Mouse (Mus musculus): ENCODE data around the gene Depdc5.

Gene Depdc5

DNA sequence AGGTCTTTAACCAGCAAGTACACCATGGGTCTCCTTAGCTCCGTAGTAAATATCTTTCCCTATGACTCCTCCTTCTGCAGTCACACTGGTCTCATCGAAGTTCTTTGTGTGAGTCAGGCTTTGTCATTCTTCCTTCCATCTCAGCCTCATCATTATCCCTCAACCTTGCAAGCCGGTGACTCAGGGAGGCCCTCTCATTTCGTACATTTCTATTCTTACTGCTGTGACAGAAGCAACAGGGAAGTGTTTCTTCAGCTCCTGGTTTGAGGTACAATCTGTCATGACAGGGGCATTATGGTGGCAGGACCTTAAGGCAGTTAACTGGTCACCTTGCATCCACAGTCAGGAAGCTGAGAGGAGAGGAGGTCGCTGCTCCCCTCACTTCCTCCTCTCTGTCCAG, 139.3 kb downstream of the Depdc5 start:
- DNase-seq (ENCODE audit: low spot score), result no peak

DNA sequence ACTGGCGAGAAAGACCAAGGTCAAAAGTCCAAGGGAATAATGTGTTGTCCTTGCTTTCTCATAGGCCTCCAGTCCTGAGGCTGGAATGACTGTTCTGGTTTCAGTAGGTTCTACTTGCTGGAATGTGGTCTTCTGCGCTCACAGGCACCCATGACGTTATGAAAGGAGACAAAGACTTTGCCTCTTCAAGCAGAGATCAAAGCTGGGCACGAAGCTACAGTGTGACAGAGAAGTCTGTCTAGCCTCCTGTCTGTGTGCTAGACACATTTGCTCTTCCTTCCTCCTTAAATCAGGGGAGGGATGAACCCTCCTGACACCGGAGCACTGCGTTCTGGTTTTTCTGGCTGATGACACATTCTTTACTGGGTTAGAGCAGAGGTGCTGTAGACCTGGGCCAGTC, 140.0 kb downstream of the Depdc5 start:
- no peak for DNase-seq (ENCODE audit: low spot score)

DNA sequence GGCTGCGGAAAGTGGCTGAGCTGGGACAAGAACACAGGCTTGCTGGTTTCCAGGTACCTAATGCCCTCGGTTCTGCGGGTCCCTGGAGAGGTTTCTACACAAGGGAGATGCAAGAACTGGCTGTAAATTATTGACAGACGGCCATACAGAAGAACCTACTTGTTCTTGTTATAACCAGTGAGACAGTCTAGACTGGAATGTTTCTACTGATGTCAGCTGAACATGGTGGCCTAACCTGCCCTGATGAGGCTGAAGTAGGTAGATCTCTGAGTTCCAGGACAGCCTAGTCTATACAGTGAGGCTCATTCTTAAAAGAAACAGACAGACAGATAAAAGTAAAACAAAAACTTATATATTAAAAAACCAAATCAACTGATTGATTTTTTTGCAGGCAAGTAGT, 140.6 kb downstream of the Depdc5 start:
- no peak for DNase-seq (ENCODE audit: low spot score)

DNA sequence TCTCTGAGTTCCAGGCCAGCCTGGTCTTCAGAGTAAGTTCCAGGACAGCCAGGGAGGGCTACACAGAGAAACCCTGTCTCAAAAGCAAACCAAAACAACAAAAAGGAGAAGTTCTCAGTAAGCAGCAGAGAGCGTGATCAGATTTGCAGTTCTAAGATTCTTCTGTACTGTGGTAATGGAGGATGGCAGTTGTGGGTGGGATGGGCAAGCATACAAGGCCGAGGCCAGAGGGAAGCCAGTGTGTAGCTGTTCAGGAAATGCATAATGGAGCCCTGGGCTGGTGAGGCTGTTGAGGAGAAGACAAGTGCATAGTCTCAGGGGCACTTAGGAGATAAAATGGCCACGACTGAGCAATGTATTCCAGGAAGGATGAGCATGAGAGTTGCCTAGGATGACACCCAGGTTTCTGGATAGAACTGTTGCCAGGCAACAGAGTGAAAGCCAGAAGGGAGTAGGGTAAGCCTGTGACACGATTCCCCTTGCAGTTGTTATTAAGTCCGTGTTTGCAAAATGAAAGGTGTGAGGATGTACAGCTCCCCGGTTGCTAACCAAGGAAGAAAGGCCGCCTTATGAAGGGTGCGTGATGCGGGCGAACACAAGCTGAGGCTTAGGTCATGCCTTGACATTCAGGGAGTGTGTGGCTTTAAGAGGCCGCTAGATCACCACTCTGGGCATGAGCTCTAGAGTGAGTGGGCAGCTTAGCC, 142.1 kb downstream of the Depdc5 start:
- no peak for DNase-seq (ENCODE audit: low spot score)

DNA sequence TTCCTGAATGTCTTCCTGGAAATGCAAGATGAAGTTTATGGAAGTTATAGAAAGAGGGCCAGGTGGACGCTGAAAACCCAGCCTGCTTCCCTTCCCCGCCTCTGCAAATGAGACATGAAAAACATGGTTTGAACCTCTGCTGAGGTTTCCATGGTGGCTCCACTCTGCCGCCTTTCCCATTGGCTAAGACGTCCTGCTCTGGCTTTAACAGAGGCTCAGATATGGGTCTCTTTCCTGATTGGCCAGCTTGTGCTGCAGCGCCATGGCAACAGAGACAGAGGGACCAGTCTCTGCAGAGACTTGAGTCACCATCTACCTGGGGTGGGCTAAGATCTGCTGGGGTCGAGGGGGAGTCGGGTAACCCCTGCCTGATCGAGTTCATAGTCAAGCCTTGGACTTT, 143.2 kb downstream of the Depdc5 start:
- DNase-seq (ENCODE audit: low spot score), result no peak

DNA sequence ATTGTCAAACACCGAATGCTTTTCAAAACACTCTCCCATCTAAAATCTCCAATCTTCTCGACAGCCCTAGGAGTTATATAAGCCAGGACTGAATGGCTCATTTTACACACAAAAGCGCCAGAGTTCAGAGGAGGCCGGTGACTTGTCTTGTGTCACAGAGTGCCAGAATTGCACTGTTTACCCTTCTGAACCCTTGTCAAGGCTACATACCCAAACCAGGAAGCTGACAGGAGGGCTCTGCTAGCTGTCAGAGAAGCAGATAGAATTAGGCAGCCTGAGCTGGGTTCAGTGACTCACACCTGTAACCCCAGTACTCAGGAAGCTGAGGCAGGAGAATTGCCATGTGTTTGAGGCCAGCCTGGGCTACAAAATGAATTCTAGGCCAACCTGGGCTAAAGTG, 143.9 kb downstream of the Depdc5 start:
- no peak for DNase-seq (ENCODE audit: low spot score)

DNA sequence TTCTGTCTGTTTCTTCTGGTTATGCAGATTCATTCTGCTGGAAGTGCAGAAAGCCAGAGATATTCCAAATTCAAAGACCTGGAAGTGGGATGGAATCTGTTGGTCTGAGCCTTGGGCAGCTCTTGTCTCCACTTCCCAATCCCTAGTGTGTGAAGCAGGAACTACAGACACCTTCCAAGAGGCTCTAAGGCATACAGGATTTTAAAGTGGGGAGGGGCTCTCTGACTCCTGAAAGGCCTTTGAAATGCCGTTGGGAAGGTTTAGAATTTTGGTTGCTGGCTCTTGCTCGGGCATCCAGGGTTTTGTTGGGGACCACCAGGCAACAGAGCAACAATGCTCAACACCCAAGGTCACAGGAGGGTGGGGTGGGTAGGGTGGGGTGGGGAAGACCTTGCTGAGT, 145.8 kb downstream of the Depdc5 start:
- no peak for DNase-seq (ENCODE audit: low spot score)

DNA sequence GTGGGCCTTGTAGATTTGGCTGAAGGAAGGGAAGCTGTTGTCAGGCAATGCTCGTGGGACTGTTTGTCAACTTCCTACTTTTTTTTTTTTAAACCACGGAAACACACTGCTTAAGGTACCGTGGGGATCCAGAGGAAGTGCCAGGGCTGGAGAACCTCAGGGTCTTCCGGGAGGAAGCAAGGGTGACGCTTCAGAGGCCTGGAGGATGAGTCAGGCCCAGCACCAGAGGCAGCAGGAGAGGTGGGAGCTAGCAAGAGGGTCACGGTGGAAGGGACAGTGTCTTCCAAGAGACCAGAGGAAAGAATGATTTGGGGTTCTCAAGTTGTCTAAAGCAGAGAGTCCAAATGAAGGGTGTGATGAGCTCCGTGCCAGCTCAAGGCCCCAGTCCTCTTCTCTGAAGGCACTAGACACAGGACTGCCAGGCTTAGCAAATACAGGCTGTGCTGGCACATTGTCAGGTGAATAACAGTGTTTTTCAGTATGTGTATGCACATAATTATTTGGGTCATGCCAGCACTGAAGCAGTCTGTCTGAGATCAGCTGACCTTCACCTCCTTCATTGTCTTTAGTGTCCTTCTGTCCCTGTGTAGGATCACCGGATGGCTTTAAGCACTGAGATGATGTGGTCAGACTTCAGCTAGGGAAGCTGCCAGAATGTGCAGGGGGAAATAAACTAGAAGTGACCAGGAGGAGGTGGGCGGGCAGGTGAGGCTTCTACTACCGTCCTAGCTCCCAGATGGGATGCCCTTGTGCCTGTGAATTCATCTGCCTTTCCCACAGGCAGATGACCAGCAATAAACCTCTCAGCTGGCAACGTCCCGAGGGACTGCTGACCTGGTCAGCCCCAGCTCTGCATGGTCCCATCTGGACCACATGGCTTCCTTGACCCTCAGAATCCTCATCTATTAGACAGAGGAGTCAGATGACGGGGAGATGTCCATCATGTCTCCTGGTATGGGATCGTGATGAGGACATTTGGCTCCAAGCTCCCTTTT, 146.6 kb downstream of the Depdc5 start:
- DNase-seq (ENCODE audit: low spot score), result no peak

DNA sequence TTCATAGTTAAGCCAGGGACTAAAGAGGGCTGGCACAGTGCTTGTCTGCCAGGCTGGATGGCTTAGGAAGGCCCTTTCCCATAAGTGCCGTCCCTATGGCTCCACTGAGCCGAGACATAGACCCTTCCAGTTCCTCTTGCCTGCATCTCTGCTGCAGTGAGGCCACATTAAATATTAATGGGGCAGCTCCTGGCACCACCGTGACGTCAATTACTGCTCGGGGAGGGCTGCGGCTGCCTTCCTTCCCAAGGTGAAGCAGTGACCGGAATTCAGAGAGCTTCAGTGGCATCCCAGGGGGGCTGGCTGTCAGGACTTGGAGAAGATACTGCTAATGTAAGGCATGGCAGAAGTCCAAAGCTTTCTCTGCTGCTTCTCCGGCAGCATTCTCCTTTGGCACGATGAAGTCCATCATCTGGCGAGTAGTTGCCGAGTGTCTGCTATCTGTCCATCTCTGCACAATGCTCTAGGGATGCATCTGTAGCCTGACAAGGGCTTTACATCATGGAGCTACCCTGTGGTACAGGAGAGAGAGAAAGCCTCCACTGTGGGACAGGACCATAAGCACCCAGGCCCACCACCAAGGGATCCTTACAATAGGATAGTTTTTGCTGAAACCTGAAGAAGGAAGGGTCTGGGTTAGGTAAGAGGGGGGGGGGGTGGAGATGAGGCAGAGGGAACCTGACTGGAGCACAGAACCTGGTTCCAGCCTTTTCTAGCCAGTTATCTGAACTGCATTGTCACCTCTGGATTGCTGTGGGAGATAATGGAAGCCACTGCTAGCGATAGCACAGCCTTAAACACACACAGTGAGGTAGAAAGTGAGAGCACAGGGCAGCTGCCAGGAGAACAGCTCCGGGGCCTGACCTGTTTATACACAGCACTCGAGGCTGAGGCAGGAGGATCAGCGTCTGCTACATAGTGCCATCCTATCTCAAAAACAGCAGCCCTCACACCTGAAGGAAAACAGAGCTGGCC, 147.9 kb downstream of the Depdc5 start:
- DNase-seq (ENCODE audit: low spot score), result no peak

DNA sequence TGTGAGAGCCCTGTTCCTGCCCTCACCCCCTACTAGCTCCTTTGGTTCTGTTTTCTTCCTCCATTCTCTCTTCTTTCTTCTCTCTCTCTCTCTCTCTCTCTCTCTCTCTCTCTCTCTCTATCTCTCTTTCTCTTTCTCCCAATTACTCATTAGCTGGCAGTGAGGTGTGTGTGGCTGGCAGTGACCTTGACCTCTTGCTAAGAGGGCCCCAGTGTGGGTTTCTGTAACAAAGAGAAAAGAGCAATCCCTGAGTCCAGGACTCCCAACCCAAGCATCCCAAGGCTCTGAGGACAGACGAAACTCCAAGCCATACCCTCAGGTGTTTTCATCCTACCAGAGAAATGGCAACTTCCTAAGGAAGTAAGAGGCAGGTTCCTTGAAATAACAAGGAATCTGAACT, 150.6 kb downstream of the Depdc5 start:
- no peak for DNase-seq (ENCODE audit: low spot score)

DNA sequence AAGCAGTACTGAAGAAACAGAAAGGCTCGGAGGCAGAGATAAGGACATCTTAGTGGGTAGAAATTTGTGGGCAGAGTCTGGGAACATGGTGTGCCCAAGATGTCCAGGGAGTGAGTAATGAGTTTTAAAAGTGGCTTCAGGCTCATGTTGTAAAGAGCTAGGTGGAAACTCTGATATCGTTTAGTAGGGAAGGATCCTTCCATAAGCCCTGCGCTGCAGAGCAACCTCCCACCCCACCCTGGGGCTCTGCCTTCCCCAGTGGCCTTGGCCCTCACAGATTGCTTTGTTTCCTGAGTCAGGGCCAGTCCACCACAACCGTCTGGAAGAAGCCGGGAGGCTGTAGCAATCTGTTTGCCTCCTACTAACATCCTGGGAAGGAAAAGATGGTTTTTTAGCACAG, 152.1 kb downstream of the Depdc5 start:
- DNase-seq (ENCODE audit: low spot score), result no peak

DNA sequence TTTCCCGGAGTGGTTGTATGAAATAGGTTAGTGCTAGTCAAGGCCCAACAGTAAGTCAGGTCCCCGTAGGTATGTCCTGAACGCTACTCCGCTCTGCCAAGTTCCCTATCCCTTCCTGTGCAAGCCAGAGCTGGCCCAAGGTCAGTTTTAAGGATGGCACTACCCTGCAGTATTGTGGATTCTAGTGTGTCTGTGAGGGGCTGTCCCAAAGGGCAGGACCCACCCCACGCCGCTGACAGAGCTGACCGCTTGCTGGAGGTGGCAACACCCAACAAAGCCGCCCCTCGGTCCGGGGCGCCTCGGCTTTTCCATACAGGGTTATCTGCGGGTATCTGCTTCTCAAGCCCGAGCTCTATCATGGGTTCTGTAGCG, 154.7 kb downstream of the Depdc5 start:
- no peak for DNase-seq (ENCODE audit: low spot score)

DNA sequence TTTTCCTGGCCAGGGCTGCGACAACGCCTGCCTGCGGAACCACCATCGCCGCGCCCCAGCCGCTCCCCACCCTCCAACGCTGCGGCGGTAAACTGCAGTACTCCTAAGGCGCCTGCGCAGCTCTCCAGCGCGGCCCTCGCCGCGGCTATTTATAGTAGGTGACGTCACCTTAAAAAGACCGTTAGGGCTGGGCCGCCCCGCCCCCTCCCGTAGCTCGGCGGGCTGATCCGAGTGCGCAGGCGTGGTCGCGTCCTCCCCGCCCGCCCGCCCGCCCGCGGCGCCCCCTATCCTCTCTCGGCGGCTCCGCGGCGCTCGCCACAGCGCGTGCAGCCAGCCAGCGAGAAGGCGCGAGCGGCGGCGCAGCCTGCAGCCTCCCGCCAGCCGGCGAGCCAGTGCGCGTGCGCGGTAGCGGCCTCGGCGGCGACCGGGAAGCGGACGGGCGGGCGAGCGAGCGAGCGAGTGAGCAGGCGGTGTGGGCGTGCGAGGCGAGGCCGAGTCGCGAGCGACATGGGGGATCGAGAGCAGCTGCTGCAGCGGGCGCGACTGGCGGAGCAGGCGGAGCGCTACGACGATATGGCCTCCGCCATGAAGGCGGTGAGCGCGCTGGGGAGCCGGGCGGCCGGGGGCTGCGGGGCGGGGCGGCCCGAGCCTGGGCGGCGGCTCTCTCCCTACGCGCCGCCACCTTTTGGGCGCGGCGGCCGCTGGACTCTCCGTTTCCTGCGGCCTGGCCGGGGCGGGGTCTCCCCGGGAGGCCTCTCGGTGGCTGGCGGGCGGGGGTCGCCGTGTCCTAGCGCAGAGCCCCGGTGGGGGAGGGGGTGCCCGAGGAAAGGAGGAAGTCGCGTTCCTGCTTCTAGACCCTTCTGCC, 155.3 kb downstream of the Depdc5 start, which contains the start of gene Ywhah:
Ywhah (plus strand) TSS at position 256 of the 865 bp plus-strand sequence.
- peak; percentile 96 for DNase-seq (ENCODE audit: low spot score)

DNA sequence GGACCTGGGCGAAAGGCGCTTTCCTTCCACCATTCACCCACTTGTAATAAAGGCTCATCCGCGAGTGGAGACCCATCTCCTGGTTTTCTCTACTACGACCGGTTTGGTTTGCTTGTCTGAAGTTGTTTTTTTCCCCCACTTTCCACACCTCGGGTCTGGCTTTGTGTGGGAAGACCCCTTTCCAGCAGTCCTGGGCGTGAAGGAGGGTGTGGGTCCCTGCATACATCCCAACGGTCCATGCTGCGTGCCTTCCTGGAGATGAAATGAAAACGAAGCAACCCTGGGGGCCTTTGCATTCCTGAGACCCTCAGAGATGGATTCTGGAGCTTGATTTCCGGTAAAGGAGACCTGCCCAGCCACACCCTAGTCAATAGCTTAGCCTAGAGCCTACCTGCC, 155.9 kb downstream of the Depdc5 start:
- no peak for DNase-seq (ENCODE audit: low spot score)

DNA sequence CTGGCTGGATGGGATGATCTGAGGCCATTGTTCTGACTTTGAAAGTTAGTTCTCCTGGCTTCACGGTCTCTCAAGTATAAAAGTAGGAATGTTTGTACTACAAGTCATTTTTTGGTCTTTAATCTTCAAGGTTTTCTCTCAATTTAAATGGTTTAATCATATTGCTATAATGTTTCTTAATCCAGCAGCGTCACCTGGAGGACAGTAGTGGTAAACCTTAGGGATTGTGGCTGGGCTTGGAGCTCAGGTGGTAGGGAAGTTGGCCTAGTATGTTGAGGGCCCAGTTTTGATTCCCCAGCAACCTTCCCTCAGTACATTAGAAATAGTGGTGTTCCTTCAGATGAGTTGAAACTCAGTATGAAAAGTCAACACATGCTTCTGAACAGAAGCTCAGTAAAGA, 158.1 kb downstream of the Depdc5 start:
- no peak for DNase-seq (ENCODE audit: low spot score)

DNA sequence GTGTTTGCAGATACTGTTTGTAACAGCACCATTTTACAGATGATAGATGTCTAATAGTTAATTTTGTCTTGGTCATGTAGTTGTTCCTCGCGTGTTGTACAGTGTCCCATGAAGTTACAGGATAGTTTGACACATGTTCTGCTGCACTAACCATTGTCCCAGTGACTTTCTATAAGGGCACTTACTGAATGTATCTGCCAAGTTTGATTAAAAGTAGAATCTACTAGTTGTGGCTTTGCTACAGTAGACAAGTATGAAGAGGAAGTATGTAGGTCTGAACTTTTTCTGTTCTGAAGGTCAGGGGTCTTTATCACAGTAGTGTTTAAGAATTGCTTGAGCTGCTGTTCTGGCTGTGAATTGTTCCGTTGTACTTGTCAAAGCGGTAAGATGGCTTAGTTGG, 159.8 kb downstream of the Depdc5 start:
- DNase-seq (ENCODE audit: low spot score), result no peak

DNA sequence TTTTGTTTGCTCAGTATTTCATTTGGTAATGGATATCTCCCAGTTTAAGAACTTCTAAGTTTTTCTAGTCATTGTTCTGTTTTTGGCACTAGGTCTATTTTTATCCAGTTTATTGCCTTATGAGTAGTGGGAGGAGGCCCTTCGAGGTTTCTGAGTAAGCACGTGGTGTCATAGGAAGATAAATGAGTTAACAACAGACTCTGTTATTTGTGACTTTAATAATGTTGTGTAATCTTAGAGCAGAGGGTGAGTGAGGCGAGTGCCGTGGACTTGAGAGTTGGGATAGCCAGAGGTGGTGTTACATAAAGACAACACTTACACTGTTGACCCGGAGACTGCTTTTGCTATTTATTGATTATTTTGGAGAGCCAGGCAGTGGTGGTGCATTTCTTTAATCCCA, 161.0 kb downstream of the Depdc5 start:
- DNase-seq (ENCODE audit: low spot score), result no peak

DNA sequence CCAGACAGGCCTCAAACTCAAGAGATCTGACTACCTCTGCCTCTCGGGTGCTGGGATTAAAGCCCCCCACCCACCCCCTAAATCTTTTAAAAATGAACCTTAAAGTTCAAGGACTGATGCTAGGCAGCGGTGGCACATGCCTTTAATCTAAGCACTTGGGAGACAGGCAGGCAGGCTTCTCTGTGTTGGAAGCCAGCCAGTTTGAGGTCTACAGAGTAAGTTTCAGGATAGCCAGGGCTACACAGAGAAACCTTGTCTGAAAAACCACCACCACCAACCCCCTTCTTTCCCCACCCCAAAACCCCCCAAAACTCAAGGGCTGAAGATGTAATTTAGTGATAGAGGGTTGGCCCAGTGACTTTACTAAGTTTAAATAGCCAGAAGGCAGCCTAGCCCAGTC, 165.2 kb downstream of the Depdc5 start:
- no peak for DNase-seq (ENCODE audit: low spot score)

DNA sequence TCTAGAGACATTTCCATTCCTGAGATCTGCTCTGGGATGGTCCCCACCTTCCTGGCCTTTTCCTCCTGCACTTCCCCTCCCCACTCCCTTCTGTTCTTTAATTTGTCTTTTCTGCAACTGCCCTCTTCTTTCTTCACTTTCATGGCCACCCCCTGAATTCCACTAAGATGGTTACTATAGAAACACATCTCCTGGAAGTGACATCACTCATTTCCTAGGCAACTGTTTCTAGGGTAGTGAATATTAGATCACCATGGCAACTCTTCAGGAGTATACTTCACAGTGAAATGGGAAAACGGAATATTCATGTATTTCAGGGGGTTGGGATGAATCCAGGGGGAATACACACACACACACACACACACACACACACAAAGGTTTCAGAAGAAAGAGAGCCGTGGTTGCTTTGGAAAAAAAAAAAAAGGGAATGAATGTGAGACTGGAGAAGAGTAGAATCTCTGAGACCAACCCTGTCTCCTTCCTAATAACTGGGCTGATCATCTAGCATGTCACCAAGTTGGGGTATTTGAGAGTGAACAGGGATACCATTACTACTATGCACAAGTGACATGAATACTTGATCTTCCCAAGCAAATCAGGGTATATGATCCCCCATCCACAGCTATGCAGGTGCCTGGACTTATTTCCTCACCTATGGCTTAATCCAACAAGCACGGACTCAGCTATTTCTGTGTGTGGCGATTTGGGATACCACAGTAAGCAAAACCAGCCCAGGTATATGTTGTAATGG, 167.1 kb downstream of the Depdc5 start:
- DNase-seq (ENCODE audit: low spot score), result no peak

DNA sequence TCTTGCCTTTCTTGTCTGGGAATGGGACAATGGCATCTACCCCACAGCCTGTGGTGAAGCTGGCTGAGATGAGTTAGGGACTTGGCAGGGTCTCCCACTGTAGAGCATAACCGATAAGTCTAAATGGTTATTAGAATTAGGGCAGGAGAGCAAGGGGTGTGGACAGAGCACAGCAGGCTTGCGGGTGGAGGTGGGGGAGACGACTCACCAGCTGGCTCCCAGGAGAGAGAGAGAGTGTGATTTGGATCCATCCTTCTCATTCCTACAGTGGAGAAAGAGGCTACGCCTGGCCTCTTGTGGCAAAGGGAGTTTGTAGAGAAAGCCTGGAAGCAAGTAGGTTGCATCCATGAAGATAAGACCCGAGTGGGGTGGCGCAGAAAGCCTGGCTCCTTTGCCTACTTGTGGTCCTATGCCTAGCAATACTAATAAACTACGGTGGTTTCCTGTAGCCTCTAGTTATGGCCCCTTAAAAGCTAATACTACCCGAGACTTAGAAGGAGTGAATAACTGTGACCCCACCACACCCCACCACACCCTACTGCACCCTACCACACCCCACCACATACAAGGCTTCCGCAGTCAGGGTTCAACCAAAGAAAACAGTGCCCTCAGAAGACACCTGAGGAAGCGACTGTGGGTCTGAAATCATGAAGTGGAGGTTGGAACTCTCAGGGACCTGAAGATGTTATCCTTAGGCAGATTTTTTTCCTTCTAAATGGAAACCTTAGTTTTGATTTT, 168.7 kb downstream of the Depdc5 start:
- no peak for DNase-seq (ENCODE audit: low spot score)

Data from urinary bladder, postnatal 14 days (tissue).